Mouse (Mus musculus) ovary, adult 18-20 months (tissue): ENCODE results near the gene Zmym2.
A peak's percentile ranks its signal among the peaks of the same experiment; 100 is the strongest.
"Not testable (repeated sequence)": the region's sequence is repeated elsewhere in the genome, so short reads cannot be mapped to it uniquely, and the experiment has no call there.

Source experiments
- DNase-seq: peaks from one replicate; pipeline ENCODE4 v3.0.0; 2022; ENCODE audit warnings: low spot score, mixed read lengths

Gene Zmym2

GRCm38 (mm10) chr14:56886594-56887513, at the start of gene Zmym2:
Gene Zmym2 (plus strand): TSS chr14:56886653.
- peak; percentile 47 for DNase-seq

DNA sequence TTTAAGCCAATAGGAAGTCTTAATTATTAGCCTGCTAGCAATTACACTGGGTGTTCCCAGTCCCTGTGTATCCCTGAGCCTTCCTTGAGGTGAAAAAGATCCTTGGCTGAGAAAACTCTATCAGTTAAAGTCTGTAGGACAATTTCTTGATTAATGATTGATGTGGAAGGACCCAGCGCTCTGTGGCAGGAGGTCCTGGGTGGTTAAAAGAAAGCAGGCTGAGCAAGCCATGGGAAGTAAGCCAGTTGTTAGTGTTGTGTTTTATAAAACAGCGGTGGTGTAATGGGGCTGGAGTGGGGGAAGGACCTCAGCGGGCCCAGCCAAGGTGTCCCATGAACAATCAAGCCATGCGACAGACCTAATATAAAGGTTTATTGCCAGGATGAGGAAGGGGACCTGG, 42.4 kb upstream of the Zmym2 start:
- DNase-seq = no peak

DNA sequence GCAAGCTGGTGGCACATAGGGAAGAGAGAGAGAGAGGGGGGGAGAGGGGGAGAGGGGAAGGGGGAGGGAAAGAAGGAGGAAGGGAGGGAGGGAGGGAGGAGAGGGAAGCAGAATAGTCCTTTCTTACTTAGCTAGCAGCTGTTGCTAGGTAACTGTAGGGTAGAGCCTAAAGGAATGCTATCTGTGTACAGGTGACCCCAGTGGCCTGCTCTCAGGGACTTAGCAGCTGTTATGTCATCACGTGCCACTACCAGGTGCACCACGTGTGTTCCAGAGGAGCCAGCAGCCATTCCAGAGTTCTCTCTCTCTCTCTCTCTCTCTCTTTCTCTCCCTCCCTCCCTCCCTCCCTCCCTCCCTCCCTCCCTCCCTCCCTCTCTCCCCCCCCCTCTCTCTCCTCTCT, 41.9 kb upstream of the Zmym2 start:
- DNase-seq = no peak

GRCm38 (mm10) chr14:56848322-56848721, 38.1 kb upstream of the Zmym2 start:
- no peak for DNase-seq

GRCm38 (mm10) chr14:56849681-56850080, 36.8 kb upstream of the Zmym2 start:
- DNase-seq = peak; percentile 54

DNA sequence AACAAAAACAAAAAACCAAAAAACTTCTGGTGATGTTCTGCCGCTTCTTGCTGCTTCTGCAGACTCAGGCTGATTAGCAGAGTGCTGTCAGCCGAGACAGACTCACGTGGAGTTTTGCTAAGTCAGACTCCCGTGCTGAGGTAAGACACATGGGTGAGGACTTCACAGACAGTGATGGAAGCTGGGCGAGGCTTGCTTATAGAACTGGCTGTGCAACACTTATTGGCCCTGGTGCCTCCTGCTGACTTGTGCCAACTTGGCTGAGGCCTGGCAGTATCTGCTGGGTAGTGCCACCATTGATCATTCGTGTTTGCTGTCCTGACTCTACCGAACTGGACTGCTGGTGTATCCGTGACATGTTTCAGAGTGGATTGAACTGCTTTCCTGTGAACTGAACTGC, 22.4 kb upstream of the Zmym2 start:
- DNase-seq = no peak

DNA sequence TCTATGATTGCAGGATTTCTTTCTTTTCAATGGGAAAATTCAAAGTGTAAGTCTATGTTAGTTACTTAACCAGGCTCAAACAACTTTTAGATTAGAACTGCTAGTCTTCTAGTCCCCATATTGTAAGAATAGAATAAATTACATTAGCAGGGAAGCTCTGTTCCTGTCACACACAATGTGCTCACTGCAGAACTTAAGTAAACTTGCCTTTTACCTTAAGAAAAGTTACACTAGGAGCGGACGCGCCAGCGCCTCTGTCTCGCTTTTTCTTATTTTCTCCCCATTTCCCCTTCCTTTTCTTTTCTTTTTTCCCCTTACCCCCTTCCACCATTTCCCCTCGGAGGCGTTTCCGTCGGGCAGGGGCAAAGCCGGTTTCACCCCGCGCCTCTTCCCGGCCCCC, 21.8 kb upstream of the Zmym2 start:
- no peak for DNase-seq

GRCm38 (mm10) chr14:56865112-56865511, 21.3 kb upstream of the Zmym2 start:
- not testable (repeated sequence) for DNase-seq

- DNase-seq = no peak
Measured at GRCm38 (mm10) chr14:56873525-56873924, 12.9 kb upstream of the Zmym2 start.

DNA sequence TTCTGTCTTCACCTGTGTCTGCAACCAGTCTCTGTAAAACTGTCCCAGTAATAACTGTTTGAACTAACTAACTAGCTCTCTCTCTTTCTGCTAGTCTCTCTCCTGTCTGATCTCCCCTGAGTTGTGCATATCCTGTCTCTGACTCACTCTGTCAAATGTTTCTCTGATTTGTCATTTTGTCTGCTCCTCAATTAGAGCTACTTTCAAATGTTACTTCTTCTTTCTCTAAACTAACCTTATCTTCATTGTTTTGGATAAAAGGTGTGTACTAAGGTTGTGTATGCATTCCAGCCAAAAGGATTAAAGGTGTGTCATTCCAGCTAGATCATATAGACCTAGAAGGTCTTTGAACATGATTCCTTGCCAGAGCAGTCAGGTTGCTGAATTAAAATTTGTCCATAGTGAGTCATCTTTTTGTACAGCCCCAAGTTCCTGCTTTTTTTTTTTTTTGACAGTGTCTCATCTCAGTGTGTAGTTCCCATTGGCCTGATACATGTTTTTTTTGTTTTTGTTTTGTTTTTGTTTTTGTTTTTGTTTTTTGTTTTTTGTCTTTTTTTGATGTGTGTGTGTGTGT, 10.8 kb upstream of the Zmym2 start:
- no peak for DNase-seq

GRCm38 (mm10) chr14:56881271-56881670, 5.2 kb upstream of the Zmym2 start:
- DNase-seq = no peak

DNA sequence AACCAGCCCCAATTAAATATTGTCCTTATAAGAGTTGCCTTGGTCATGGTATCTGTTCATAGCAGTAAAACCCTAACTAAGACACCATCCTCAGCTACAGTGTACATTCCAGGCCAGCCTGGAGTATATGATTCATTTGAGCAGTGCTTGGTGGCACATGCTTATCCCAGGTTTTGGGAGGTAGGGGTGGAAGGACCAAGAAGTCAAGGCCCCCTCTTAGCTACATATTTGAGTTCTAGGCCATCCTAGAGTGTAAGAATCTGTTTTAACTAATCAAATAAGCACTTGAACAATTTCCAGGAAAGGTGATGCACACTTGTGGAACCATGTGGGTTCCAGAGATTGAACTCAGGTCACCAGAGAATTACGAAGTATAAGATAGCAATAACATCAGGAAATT, 3.0 kb upstream of the Zmym2 start:
- DNase-seq = no peak

DNA sequence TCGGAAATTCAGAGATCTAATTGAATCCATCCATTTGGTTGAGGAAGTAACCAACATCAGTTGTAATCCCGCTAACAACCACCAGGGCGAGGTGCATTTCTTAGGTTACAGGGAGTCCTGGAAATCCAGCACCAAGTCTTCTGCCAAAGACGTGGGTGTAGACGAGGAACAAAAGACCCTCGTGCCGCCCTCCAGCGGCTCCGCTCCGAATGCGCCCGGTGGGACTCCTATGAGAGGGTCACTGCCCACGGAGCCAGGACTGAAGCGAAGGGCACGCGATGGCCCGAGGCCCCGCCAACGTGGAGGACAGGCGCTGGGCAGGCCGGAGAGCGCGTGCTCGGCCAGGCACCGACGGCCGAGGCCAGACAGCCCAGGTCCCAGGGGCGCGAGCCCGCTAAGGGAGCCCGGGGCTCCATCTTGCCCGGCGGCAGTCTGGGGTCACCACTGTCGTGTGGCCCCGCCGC, 1.1 kb upstream of the Zmym2 start:
- DNase-seq = peak; percentile 56

- peak; percentile 76 for DNase-seq
Measured at GRCm38 (mm10) chr14:56885986-56886593, 363 bp upstream of the Zmym2 start.

DNA sequence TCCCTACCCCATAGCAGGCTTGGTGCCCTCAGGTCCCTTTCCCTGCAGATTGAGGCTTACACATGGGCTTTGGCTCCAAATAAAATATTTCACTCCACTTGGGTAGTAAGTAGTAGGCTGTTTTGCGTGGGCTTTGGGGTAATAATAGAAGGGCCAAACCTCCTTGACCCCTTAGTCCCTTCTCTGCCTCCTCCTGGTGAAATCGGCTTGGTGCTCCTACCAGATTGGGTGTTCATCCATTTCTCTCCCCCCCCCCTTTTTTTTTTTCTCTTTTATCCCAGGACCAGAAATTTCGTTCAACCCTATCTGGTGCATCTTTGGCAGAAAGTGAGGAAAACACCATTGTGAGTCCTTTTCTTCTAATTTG, 1.0 kb downstream of the Zmym2 start:
- DNase-seq = no peak

DNA sequence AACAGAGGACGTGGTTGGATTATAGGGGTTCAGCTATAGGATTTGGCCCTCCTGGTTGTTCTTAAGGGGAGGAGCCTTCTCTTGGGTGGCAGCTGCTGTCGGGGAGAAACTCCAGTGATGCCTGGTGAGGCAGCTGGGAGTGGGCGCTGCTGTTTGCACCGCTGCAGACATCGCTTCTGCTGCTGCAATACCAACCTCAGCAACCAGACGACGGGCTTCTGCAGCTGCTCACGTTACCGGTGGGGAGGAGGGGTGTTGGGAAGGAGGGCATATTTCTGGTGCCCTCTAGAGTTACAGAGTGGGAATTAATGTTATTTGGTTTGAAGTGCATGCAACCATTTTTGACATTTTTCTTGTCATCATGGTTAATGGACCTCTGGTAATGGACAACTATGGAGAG, 1.4 kb downstream of the Zmym2 start:
- peak; percentile 55 for DNase-seq

DNA sequence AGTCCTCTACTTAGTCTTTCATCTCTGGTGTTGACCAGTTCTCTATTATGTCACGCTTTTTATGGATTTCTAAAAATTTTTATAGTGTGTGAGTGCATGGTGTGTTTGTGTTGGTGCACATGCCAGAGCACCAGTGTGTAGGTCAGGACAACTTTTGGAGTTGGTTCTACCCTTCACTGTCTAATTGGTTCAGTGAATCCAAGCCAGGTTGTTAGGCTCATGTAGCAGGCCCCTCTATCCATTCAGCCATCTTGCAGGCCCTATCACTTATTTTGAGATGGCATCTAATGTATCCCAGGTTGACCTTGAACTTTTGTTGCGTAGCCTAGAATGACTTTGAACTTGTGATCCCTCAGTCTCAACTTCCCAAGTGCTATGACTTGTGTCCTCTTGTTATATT, 2.0 kb downstream of the Zmym2 start:
- no peak for DNase-seq

DNA sequence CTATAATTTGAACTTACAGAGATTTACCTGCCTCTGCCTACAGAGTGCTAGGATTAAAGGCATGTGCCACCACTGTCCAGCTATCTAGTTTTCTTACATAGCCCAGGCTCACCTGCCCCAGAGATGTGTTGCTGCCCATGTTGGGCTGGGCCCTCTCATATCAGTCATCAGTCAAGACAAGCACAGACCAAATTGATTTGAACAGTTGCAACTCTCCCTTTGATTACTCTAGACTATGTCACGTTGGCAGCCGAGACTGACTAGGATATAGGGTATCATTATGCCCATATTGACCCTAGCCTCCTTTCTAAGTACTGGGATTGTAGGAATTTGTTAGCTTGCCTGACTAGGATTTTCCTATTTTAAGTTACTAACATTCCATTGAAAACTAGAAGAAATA, 8.0 kb downstream of the Zmym2 start:
- no peak for DNase-seq

GRCm38 (mm10) chr14:56896521-56896920, 10.1 kb downstream of the Zmym2 start:
- DNase-seq = no peak

DNA sequence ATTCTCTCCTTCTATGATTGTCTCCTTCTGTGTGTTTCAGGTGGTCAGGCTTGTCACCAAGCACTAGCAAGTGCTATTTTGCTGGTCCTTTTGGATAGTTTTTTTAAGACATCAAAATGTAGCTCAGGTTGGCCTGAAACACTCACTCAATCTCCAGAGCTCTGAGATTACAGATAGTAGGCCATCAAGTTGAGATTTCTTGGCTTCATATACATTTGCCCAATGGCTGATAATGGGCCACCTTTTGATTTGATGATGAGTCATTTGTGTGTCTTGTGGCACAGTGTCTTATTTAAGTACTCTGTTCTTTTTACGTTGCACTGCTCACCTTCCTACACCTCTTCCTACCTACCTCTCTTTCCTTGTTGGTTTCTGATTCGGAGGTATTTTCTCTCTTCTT, 11.0 kb downstream of the Zmym2 start:
- DNase-seq = no peak

DNA sequence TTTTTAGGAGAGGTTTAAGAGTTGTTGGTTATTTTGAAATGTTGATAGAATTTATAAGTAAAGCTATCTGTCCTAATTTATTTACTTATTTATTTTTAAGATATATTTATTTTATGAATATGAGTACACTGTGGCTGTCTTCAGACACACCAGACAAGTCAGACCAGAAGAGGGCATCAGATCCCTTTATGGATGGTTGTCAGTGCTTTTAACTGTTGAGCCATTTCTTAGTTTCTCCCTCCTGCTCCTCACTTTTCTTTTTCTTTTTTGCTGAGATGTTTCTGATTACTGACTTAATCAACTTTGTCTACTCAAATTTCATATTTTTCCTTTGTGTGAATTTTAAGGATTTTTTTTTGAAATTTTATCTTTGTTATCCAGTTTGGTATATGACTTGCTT, 13.2 kb downstream of the Zmym2 start:
- no peak for DNase-seq

- DNase-seq = no peak
Measured at GRCm38 (mm10) chr14:56903039-56903438, 16.6 kb downstream of the Zmym2 start.

- DNase-seq = no peak
Measured at GRCm38 (mm10) chr14:56905696-56906095, 19.2 kb downstream of the Zmym2 start.
